Comparison of ENCODE assay signal across 15 mouse cellular contexts in the genomic region with DNA sequence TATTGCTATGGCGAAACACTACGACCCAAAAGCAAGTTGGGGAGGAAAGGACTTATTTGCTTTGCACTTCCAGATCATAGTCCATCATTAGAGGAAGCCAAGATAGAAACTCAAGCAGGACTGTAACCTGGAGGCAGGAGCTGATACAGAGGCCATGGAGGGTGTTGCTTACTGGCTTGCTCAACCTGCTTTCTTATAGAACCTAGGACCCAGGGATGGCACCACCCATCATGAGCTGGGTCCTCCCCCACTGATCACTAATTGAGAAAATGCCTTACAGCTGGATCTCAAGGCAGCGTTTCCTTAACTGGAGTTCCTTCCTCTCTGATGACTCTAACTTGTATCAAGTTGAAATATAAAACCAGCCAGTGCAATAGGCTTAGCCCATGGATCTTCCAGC.
"Had no signal": no experiment of that assay in that cellular context is flagged by ENCODE, and none has a peak within 500 bp of the region (broad histone marks: within the 10 kb centered on the region; RNA-seq: fewer than 3 reads in every experiment).

No protein-coding gene starts in this region.

- H3K27ac ChIP-seq: neural tube, embryonic 13.5 days; neural tube, embryonic 15.5 days; stomach, embryonic 15.5 days; stomach, postnatal 0 days had no signal

- H3K4me2 ChIP-seq: neural tube, embryonic 13.5 days; neural tube, embryonic 15.5 days; stomach, embryonic 15.5 days had no signal

- DNase-seq: right cerebral cortex, adult 18-20 months; right cerebral cortex, postnatal 14 days; right cerebral cortex, postnatal 25 days; right cerebral cortex, postnatal 4 days; spleen, adult 18-20 months; thymus, adult 18-20 months; thymus, adult 2 months; thymus, postnatal 14 days; thymus, postnatal 25 days; thymus, postnatal 36 days; thymus, postnatal 4 days had no signal

- H3K9ac ChIP-seq: neural tube, embryonic 13.5 days; neural tube, embryonic 15.5 days; stomach, embryonic 15.5 days had no signal

- H3K9me3 ChIP-seq: neural tube, embryonic 13.5 days; neural tube, embryonic 15.5 days; stomach, embryonic 15.5 days had no signal

- H3K27me3 ChIP-seq: neural tube, embryonic 13.5 days; neural tube, embryonic 15.5 days; stomach, embryonic 15.5 days had no signal

- H3K4me3 ChIP-seq: neural tube, embryonic 13.5 days; neural tube, embryonic 15.5 days; stomach, embryonic 15.5 days had no signal

- H3K36me3 ChIP-seq: stomach, embryonic 15.5 days had no signal

- H3K4me1 ChIP-seq: neural tube, embryonic 13.5 days; neural tube, embryonic 15.5 days; stomach, embryonic 15.5 days had no signal
